Mouse (Mus musculus): ENCODE results near the gene Nfe2.

DNA sequence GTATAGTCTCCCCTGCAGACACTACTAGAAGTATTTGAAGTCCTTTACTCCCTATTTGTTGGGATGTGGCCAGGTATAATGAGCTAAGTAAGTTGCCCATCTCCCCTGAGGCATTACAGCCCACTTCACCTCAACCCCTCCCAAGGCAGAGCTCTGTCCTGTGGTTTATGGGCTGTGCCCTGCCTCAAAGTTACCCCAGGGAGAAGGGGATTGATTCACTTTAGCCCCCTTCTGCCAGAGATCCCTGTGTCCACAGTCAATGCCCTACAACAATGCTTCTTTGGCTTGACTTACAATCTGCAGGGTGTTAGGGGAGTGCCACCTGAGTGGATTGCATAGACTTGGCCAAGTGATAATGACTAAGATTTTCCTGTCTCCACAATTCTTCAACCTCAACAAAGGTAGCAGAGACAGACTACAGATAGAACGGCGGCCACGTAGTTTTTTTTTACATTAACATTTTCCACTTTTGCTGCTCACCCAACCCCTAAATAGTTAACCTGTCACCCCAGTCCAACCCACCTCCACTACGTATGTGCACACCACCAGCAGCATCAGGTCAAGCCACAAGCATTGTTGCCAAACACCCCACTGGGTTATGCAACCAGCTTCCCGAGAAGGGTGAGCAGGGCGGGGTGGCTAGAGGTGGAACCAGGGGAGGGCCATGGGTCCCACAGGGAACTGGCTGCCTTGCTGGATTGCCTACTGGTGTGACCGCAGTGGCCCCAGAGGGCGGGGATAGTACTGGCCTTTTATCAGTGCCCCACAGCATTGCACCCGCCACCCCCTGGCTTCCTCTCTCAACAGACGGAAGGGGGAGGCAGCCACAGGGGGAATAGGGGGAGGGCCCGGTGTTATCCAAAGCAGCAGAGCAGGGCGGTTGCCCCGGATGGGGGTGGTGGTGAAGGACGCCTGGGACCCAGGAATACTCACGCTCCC is at the start of gene Nfe2:
- TF ChIP-seq CTCF (IDR thresholded peaks at IDR 0.05; ENCODE audit: borderline replicate concordance, extremely low read depth, insufficient read depth, insufficient read length) (no peak), POLR2A (IDR thresholded peaks at IDR 0.05; ENCODE audit: borderline replicate concordance, extremely low read depth, insufficient read depth, insufficient read length, poor library complexity, severe bottlenecking) (no peak)
